Mouse (Mus musculus) limb, embryonic 11.5 days (tissue): Measurements from ENCODE around the gene Magi2. TPM values are rescaled to one million over a fixed set of nuclear protein-coding genes. Genes with fewer than 3 reads are reported as not detected.
"Not testable (repeated sequence)": the region's sequence is repeated elsewhere in the genome, so short reads cannot be mapped to it uniquely, and the experiment has no call there.

Experiments used
- ATAC-seq: fragments of 200-750 bp; cut with Nextera tagmentation; 2 replicates; pipeline ENCODE4 v1.8.0; 2017; ENCODE audit warnings: low read depth; ENCODE audit not compliant: insufficient number of reproducible peaks, low FRiP score, low TSS enrichment
- DNase-seq: peaks from one replicate; pipeline ENCODE4 v3.0.0-alpha.2; 2015; ENCODE audit warnings: low spot score
- H3K27ac ChIP-seq: fragments of 300-500 bp; sonication (generic); replicated peaks from 2 replicates; pipeline ENCODE4 v1.5.1; 2014; ENCODE audit warnings: low read depth, mild to moderate bottlenecking, low read length
- H3K27me3 ChIP-seq: fragments of 300-500 bp; sonication (generic); 2 replicates; pipeline ENCODE4 v1.6.1; 2014; ENCODE audit warnings: mild to moderate bottlenecking, low read length, mixed read lengths; ENCODE audit not compliant: control insufficient read depth, insufficient read depth
- H3K36me3 ChIP-seq: fragments of 300-500 bp; sonication (generic); 2 replicates; pipeline ENCODE4 v1.6.1; 2014; ENCODE audit warnings: mild to moderate bottlenecking, low read length, moderate library complexity, mixed read lengths; ENCODE audit not compliant: control insufficient read depth, insufficient read depth
- H3K4me1 ChIP-seq: fragments of 300-500 bp; sonication (generic); 2 replicates; pipeline ENCODE4 v1.6.1; 2014; ENCODE audit warnings: low read length, mixed read lengths; ENCODE audit not compliant: control insufficient read depth, insufficient read depth
- H3K4me2 ChIP-seq: fragments of 300-500 bp; sonication (generic); 2 replicates; pipeline ENCODE4 v1.6.1; 2014; ENCODE audit warnings: low read depth, mild to moderate bottlenecking, moderate library complexity; ENCODE audit not compliant: severe bottlenecking
- H3K4me3 ChIP-seq: fragments of 300-500 bp; sonication (generic); 2 replicates; pipeline ENCODE4 v1.5.1; 2014; ENCODE audit warnings: low read depth, low read length
- H3K9ac ChIP-seq: fragments of 300-500 bp; sonication (generic); 2 replicates; pipeline ENCODE4 v1.6.1; 2014; ENCODE audit warnings: mild to moderate bottlenecking, low read length
- H3K9me3 ChIP-seq: fragments of 300-500 bp; sonication (generic); 2 replicates; pipeline ENCODE4 v1.6.1; 2016; ENCODE audit warnings: low read length; ENCODE audit not compliant: control insufficient read depth
- WGBS: fragments of 180-500 bp; shearing (Covaris S2); extraction: QIAGEN DNeasy Blood & Tissue Kit; methylation state at CpG from one replicate; pipeline ENCODE4 v1.1.7; 2014; 5-methylcytosine and 5-hydroxymethylcytosine counted together
- polyA plus RNA-seq: library from polyadenylated mRNA; unstranded; fragments of >200 nt; fragmentation: Nextera tagmentation; extraction: Ambion mirVana; gene quantifications from 2 replicates; pipeline ENCODE4 v1.2.1, GENCODE M21; 2014

The Magi2 gene
- polyA plus RNA-seq, 1 experiment from 2014 or later, result 2.8 TPM

- not testable (repeated sequence) for H3K9ac ChIP-seq, H3K4me2 ChIP-seq, ATAC-seq, H3K9me3 ChIP-seq, H3K4me3 ChIP-seq, H3K4me1 ChIP-seq, H3K27me3 ChIP-seq, H3K36me3 ChIP-seq, H3K27ac ChIP-seq, DNase-seq
- WGBS, result 88% methylated on average over 1 of the region's 1 CpGs
Observed at GRCm38 (mm10) chr5:20272680-20273079, 1045.8 kb downstream of the Magi2 start.

DNA sequence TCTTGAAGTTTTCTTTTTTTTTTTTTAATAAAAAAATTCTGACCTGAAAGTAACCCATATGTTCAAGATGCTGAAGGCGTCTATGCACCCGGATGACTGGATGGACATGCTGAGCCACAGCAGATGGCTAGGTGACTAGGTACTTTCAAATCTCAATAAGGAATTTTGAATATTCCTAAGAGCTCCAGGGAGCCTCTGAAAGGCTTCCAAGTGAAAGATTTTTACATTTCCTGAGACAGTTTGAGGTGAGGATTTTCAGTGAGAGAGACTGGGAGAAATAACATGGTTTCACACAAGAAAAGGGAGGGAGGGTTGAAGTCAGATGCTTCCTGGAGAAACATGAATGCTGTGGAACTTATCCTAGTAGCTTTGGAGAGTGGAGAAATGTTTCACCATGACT, 1048.8 kb downstream of the Magi2 start:
- no peak overlapping the region for H3K4me3 ChIP-seq
- H3K27me3 ChIP-seq, result no peaks in the 10 kb centered on the region
- no peak for DNase-seq
- no peak overlapping the region for H3K9ac ChIP-seq
- ATAC-seq, result no peak
- no peak overlapping the region for H3K27ac ChIP-seq
- H3K9me3 ChIP-seq, result no peaks in the 10 kb centered on the region
- H3K4me2 ChIP-seq, result no peak overlapping the region
- WGBS, result 87% methylated on average over 2 of the region's 2 CpGs
- no peaks in the 10 kb centered on the region for H3K4me1 ChIP-seq
- no peaks in the 10 kb centered on the region for H3K36me3 ChIP-seq

GRCm38 (mm10) chr5:20285080-20285840, 1058.4 kb downstream of the Magi2 start:
- no peaks in the 10 kb centered on the region for H3K9me3 ChIP-seq
- no peak for ATAC-seq
- H3K4me1 ChIP-seq, result no peaks in the 10 kb centered on the region
- no peaks in the 10 kb centered on the region for H3K36me3 ChIP-seq
- 71% methylated on average over 8 of the region's 8 CpGs for WGBS
- H3K4me2 ChIP-seq, result no peak overlapping the region
- no peak for DNase-seq
- H3K27me3 ChIP-seq, result no peaks in the 10 kb centered on the region
- H3K9ac ChIP-seq, result no peak overlapping the region
- no peak overlapping the region for H3K4me3 ChIP-seq
- H3K27ac ChIP-seq, result no peak overlapping the region

GRCm38 (mm10) chr5:20294521-20294920, 1067.7 kb downstream of the Magi2 start:
- WGBS, result 57% methylated on average over 11 of the region's 11 CpGs
- H3K27ac ChIP-seq, result no peak overlapping the region

GRCm38 (mm10) chr5:20299816-20300215, 1073.0 kb downstream of the Magi2 start:
- no peak overlapping the region for H3K27ac ChIP-seq
- no peaks in the 10 kb centered on the region for H3K4me1 ChIP-seq
- H3K27me3 ChIP-seq, result no peaks in the 10 kb centered on the region
- H3K4me2 ChIP-seq, result no peak overlapping the region
- WGBS, result 75% methylated on average over 6 of the region's 6 CpGs
- no peak overlapping the region for H3K4me3 ChIP-seq
- H3K9ac ChIP-seq, result no peak overlapping the region
- DNase-seq, result no peak
- no peaks in the 10 kb centered on the region for H3K9me3 ChIP-seq
- H3K36me3 ChIP-seq, result no peaks in the 10 kb centered on the region
- no peak for ATAC-seq

More at GRCm38 (mm10) chr5:20294521-20294920, 1067.7 kb downstream of the Magi2 start:
- Histone ChIP-seq H3K4me1 (no peaks in the 10 kb centered on the region), H3K36me3 (no peaks in the 10 kb centered on the region), H3K9ac (no peak overlapping the region), H3K9me3 (no peaks in the 10 kb centered on the region), H3K4me3 (no peak overlapping the region), H3K4me2 (no peak overlapping the region), H3K27me3 (no peaks in the 10 kb centered on the region)
- DNase-seq, result peak; percentile 31
- ATAC-seq, result no peak

DNA sequence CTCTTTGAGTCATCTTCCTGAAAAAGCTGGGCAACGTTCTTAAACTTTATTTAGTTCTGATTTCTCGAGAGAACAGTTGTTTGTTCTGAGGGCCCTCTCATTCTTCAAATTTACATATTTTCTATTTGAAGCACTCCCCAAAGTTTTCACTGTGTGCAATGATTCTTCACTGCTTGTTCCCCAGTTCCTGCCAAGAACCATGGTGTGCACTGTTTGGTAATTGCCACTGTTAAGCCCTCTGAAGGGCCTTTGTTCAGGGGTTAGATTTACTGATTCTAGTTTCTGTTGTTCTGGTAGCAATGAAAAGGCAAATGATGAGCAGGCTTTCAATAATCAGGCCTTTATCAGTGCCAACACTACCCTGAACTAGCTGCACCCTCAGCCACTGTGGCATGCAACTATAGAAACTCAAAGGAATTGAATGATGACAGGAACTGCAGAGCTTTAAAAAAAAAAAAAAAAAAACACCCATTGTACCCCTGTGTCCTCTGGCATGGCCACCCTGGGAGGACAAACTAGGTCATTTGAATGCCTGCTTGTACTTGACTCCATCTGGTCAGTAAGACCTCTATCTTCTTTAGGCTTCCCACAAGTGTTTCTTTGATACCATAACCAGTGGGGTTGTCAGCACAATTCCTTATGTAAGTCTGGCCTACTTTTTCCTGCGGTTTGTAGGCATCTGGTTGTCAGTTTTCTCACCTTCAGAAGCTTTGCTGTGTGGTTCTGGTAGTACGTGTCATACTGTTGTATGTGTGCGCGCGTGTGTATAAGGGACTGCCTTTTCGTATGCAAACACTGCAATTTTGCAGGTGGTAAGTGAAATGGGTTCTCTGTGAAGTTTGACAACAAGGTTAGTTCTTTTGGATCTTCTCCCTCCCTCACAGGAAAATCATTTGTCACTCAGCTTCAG, 1076.5 kb downstream of the Magi2 start:
- Histone ChIP-seq H3K9ac (no peak overlapping the region), H3K36me3 (no peaks in the 10 kb centered on the region), H3K4me3 (no peak overlapping the region), H3K4me2 (no peak overlapping the region), H3K9me3 (no peaks in the 10 kb centered on the region), H3K27ac (no peak overlapping the region), H3K27me3 (no peaks in the 10 kb centered on the region), H3K4me1 (no peaks in the 10 kb centered on the region)
- ATAC-seq (no peak), DNase-seq (no peak)
- WGBS, result 93% methylated on average over 8 of the region's 8 CpGs

DNA sequence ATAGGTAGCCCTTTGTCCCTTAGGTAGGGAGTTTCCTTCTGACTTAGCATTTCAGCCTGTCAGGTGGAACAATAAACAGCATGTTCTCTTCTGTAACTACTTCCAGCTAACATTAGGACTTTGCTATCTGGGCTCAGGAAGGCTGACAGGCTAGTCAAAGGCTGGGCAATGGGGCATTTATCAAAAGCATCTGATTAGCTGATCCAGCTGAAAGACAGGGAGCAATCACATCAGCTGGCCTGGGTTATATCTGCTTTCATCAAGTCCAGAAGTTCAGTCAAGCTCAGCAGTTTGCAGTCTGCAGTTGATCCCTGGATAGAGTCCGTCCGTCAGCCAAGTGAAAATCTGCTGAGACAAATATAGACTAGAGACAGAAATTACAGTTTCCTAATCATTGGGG, 1094.1 kb downstream of the Magi2 start:
- no peak overlapping the region for H3K9ac ChIP-seq
- 75% methylated on average over 2 of the region's 2 CpGs for WGBS
- H3K4me2 ChIP-seq, result no peak overlapping the region
- no peaks in the 10 kb centered on the region for H3K27me3 ChIP-seq
- no peaks in the 10 kb centered on the region for H3K36me3 ChIP-seq
- H3K27ac ChIP-seq, result no peak overlapping the region
- no peak for DNase-seq
- no peak overlapping the region for H3K4me3 ChIP-seq
- ATAC-seq, result no peak
- H3K4me1 ChIP-seq, result no peaks in the 10 kb centered on the region
- no peaks in the 10 kb centered on the region for H3K9me3 ChIP-seq

- 58% methylated on average over 2 of the region's 2 CpGs for WGBS
- H3K4me3 ChIP-seq, result no peak overlapping the region
Observed at GRCm38 (mm10) chr5:20325290-20325689, 1098.5 kb downstream of the Magi2 start.

More at GRCm38 (mm10) chr5:20325290-20325689, 1098.5 kb downstream of the Magi2 start:
- no peaks in the 10 kb centered on the region for H3K4me1 ChIP-seq
- H3K4me2 ChIP-seq, result no peak overlapping the region
- H3K36me3 ChIP-seq, result no peaks in the 10 kb centered on the region
- no peaks in the 10 kb centered on the region for H3K9me3 ChIP-seq
- no peaks in the 10 kb centered on the region for H3K27me3 ChIP-seq
- ATAC-seq (no peak), DNase-seq (no peak)
- no peak overlapping the region for H3K9ac ChIP-seq
- H3K27ac ChIP-seq, result no peak overlapping the region
